Mouse (Mus musculus): ENCODE results near the gene Srp14. TPM values are rescaled to one million over a fixed set of nuclear protein-coding genes. Genes with fewer than 3 reads are reported as not detected.

Gene Srp14
- total RNA-seq, 2 experiments from 2014 or later, result 153 to 154 TPM

DNA sequence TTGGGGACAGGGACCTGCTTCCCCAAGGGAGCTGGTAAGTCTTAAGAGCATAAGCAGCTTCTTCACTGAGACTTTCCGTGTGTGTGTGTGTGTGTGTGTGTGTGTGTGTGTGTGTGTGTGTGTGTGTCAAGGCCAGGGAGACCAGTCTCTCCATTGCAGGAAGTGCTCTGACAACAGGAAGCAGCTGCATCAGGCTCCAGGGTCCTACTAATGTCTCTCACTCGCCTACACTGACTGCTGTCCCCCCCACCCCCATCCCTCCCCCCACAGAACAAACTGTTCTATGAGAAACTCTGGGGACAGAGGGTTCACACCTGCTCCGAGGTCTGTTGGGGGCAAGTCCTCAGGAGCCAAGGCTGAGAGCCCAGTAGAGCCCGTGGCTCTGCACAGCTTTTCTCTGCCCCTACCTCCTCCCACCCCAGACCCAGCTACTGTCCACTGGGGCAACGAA, 11.8 kb upstream of the Srp14 start:
- DNase-seq (ENCODE audit: low spot score in 2 of 2), result peak in 1 of 2 experiments; percentile 33
- intact Hi-C loops (cut with DNase I), result no loop called here

DNA sequence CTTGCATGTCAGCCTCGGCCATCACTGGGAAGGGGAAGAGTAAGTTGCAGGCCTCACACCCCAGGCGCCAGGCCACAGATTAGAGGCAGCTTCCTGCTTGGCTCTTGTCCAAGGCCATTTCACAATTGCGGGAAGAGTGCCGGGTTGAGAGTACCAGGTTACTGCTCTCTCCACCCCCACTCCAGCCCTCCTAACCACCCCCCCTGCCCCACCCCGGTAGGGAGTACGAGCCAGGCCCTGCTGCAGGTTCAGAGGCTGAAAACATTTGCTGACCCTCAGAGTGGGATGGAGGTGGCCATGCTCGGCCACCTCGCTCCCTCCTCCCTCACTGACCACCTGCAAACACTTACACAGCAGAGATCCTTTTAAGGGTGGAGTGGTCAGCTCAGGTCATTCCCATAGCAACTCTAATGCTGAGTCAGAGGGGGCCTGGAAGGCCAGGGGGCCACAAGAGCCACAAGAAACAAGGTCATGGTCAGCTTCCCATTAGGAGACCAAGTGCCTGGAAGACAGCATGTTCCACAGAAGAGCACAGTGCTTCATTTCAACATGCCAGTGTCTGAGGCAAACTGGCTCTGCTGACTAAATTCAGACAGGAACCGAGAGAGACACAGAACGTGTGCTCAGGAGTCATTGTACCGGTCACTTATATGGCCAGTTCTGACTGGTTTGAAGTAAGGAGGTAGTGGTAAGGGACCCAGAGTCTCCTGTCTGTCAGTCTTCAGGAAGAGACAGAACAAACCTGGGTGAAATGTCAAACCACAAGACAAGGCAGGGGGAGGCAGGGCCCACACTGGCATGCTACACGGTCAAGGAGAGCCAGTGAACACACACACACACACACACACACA, 11.0 kb upstream of the Srp14 start:
- intact Hi-C loops (cut with DNase I), result no loop called here
- DNase-seq (ENCODE audit: low spot score in 2 of 2), result no peak

DNA sequence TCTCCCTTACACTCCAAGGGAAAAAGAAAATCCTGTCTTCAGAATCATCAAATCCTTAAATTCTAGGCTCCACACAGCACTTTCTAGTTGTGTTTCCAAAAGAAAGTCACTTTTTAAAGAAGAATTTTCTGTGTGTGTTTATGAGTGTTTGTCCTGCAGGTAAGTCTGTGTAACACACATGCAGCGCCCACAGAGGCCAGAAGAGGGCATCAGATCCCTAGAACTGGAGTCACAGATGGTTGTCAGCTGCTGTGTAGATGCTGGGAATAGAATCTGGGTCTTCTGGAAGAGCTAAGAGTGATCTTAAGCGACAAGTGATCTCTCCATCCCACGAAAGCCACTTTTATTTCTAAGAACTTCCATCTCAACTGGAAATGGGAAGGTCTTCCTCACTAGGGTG, 8.3 kb upstream of the Srp14 start:
- no peak for DNase-seq (ENCODE audit: low spot score in 2 of 2)
- intact Hi-C loops (cut with DNase I), result loop anchor here (1.0 to 5.0 kb wide), 3 partner anchors 59 to 394 kb away; partner anchors contain the start of gene Bmf

DNA sequence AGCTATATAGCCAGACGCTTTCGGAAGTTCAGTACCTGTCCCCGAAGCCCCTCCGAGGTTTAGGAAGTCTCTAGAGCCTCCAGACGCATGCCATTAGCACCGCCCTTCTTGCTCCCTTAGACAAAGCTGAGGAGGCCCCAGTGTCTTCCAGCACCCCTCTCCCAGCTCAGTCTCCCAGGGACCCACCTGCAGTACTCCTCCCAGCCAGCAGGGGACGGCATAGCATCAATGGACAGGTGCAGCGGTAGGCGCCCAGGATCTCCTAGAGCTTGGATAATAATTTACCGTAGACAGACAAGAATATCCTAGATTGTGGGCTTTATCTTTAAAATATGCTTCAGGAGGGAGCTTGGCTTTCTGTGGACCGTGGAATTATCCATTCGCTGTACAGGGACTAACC, 7.4 kb upstream of the Srp14 start:
- intact Hi-C loops (cut with DNase I), result loop anchor here (1.0 to 5.0 kb wide), 3 partner anchors 60 to 395 kb away; partner anchors contain the start of gene Bmf
- peak; percentile 58 to 64 for DNase-seq (ENCODE audit: low spot score in 2 of 2)

DNA sequence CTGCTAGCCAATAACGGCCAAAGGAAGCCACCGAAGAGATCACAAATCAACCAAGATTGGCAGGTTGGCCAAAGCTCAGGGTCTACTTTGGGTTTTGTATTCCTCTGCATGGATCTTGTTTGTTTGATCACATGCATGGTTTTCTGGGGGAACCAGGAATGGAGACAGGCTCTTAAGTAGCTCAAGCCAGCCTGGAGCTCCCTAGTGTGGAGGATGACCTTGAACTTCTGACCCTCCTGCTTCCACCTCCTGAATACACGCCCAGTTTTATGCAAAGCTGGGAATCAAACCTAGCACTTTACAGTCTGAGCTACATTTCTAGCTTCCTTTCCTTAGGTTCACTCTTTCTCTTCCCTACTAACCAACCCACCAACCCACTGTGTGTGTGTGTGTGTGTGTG, 5.9 kb upstream of the Srp14 start:
- intact Hi-C loops (cut with DNase I), result loop anchor here (5.0 kb wide), 2 partner anchors 62 to 397 kb away; partner anchors contain the start of gene Bmf
- DNase-seq (ENCODE audit: low spot score in 2 of 2), result no peak

DNA sequence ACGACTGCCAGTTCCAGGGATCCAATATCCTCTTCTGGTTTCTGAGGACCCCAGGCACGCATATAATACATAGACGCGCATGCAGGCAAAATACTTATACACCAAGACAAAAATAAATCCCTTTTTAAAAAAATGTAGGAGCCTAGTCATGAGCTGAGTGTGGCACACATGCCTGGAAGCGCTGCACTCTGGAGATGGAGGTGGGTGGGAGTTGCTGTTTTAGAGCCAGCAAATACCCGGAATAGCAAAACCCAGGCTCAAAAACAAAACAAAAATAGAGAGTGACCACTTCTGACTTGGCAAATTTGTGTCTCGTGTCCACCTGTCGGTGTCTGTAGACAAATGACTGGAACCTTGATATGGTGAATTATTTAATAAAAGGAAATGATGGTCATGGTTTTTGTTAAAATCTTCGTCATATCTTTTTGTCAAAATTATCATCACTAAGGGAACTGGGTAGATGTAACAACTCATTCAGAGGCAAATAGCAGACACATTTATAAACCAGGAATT, 4.9 kb upstream of the Srp14 start:
- peak in 1 of 2 experiments; percentile 74 for DNase-seq (ENCODE audit: low spot score in 2 of 2)

DNA sequence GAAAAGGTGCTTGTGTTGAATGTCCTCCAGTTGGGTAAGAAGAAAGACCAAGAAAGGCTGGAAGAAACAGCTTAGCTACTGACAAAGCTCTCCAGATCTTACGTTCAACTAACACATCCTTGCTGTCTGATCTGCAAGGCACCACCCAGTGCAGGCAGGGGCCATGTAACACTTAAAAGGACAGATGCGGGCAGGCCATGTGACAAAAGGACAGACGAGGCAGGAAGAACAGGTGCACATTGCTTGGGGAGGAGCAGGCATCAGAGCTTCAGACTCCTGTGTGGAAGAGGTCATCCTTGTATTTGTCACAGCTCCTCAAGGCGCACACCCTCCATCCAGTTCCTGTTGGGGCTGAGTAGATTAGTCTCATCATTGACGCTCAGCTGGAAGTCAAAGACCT, 3.5 kb upstream of the Srp14 start:
- intact Hi-C loops (cut with DNase I), result no loop called here
- no peak for DNase-seq (ENCODE audit: low spot score in 2 of 2)

More for the DNA sequence above, 4.9 kb upstream of the Srp14 start:
- intact Hi-C loops (cut with DNase I), result no loop called here

DNA sequence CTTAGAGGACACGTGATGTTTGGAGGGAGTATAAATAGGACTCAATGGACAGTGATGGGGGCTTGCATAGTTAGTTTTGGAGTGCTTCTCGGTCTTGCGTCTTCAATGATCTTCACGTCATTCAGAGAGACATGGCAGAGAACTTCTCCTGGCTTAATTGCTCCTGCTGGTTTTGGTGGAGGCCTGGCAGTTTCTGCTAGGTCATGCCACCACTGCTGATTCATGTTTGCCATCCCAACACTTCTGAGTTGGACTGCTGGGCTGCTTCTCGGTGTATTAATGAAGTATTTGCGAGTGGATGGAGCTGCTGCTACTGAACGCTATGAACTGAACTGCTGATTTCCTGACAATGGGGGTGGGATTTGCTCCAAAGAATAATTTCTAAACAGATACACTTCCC, 1.4 kb upstream of the Srp14 start:
- no peak for DNase-seq (ENCODE audit: low spot score in 2 of 2)
- intact Hi-C loops (cut with DNase I), result no loop called here

DNA sequence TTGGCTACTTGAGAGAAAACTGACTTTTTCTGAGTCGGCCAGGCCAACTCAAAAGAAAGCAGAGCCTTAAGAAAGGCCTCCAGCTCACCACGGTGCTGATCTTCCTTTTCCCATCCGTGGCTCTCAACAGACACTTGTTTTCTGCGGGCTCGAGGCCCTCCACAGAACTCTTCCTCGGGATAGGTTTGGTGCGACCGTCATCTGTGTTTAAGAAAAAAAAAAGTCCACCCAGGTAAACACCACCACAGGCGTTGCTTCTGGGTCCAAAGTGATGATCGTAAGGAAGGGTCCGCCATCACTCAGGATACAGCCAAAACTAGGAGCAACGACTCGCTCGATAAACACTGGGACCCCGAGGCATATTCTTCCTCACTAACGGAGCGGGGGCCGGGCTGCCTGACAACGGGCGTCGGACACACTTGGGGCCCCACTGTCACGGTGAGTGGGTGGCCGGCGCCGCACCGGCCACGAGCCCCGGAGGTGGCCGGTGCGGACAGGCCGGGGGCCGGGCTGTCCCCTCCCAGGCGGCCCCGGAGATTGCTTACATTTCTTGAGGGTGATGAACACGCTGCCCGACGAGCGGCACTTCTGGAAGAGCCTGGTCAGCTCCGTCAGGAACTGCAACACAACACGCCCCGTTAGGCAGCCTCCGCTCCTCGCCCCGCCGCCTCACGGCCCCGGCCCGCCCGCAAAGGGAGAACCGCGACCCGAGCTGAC, 520 bp downstream of the Srp14 start:
- DNase-seq (ENCODE audit: low spot score in 2 of 2), result no peak
- intact Hi-C loops (cut with DNase I), result no loop called here

DNA sequence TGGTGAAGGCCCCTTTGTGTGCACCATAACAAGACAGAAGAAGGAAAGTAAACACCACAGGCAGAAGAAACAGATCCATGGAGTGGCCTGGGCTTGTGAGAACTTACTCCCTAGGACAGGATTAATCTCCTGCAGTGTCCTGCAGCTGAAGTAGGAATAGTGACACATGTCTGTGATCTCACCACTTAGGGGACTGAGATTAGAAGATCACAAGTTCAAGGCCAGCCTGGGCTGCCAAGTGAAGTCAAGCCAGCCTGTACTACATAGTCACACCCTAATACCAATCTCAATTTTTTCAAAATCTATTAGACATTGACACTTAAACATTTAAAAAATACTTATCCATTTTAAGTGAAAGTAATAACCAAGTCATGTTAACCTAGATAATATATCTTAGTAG, 11.2 kb downstream of the Srp14 start:
- intact Hi-C loops (cut with DNase I), result no loop called here
- no peak for DNase-seq (ENCODE audit: low spot score in 2 of 2)

DNA sequence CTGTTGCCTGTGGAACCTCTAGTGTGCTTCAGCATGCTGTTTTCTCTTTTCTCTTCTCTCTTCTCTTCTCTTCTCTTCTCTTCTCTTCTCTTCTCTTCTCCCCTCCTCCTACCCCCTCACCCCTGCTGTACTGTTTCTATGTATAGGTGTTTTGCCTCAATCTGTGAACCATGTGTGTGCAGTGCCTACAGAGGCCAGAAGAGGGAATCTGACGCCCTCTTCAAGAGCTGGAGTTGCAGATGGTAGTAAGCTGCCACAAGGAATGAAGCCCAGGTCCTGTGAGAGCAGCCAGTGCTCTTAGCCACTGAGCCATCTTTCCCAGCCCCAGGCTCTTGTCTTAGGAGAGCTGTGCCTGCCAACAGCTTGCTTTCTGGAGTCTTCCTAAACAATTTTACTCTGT, 12.9 kb downstream of the Srp14 start:
- intact Hi-C loops (cut with DNase I), result no loop called here

DNA sequence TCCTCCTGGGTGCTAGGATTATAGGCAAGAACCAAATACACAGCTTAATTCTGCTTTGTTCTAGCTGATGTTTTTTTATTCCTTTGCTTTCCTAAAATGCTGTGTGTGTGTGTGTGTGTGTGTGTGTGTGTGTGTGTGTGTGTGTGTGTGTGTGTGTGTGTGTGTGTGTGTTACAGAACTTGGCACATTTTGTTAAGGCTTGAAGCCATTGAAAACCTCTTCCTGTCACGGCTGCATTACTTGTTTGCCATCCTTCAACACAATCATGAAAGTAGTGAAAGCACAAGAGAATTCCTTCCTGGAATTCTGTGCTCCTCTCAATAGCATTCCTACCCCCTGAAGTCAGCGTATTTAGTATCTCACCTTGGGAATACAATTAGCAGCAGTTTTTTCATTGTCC, 13.6 kb downstream of the Srp14 start:
- intact Hi-C loops (cut with DNase I), result no loop called here
- DNase-seq (ENCODE audit: low spot score in 2 of 2), result no peak

More for the DNA sequence above, 12.9 kb downstream of the Srp14 start:
- no peak for DNase-seq (ENCODE audit: low spot score in 2 of 2)

DNA sequence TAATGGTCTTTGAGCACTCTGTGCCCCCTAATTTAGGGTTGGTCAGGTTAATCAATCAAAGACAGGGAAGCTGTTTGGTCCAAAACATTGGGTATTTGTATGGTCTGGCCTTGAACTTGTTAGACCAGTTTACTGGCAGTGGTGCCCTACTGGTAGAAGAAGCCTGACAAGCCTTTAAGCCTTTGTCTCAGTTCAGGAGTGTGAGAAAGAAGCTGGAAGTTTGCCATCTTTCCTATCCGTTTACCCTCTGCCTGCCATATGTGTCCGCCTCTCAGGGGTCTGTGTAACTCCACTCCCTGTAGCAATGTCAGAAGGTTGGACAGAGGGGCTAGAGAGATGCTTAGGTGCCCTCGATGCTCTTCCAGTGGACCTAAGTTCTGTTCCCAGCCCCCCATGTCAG, 15.1 kb downstream of the Srp14 start:
- DNase-seq (ENCODE audit: low spot score in 2 of 2), result no peak
- intact Hi-C loops (cut with DNase I), result no loop called here

DNA sequence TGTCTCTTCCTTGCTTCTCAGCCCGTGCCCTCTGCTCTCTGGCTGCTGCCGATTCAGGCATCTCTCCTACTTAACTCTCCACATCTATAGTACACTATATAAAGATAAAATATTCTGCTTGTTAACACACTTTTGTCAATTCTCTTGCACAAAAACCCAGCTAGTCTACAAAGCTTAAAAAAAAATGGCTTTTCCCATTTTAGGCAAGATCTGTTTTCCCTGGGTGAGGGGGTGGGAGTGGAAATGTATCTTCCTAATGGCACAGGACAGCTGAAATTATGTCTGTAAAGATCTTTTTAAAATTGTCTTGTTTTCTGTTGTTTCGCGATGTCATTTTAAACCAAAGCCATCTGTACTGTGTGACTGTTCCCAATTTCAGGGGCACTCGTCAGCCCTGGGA, 16.0 kb downstream of the Srp14 start:
- peak in 1 of 2 experiments; percentile 65 for DNase-seq (ENCODE audit: low spot score in 2 of 2)
- intact Hi-C loops (cut with DNase I), result no loop called here

DNA sequence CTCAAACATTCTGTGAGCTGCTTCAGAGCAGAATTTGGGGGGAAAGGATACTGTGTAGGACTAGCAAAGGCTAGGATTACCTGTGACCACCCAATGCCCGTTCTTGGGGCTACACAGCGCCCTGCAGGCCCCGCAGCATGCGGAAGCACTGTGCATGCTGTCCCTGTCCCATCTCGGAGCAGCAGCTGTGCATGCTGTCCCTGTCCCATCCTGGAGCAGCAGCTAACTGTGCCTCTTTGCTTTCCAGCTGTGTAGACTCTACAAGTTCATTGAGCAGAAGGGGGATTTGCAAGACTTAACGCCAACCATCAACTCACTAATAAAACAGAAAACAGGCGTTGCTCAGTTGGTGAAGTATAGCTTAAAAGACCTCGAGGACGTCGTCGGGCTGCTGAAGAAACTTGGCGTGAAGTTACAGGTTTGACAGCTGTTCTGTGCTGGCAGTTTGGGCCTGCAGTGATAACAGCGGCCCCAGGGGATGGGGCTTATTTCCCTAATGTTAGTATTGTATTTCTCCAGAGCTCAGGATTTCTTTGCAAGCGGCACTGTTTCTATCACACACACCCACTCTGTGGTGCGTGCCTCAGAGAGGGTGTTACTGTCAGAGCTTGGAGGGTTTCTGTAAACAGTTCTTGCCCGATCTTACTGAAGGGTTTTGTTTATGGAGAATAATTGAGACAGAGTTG, 17.9 kb downstream of the Srp14 start:
- no peak for DNase-seq (ENCODE audit: low spot score in 2 of 2)
- intact Hi-C loops (cut with DNase I), result no loop called here

DNA sequence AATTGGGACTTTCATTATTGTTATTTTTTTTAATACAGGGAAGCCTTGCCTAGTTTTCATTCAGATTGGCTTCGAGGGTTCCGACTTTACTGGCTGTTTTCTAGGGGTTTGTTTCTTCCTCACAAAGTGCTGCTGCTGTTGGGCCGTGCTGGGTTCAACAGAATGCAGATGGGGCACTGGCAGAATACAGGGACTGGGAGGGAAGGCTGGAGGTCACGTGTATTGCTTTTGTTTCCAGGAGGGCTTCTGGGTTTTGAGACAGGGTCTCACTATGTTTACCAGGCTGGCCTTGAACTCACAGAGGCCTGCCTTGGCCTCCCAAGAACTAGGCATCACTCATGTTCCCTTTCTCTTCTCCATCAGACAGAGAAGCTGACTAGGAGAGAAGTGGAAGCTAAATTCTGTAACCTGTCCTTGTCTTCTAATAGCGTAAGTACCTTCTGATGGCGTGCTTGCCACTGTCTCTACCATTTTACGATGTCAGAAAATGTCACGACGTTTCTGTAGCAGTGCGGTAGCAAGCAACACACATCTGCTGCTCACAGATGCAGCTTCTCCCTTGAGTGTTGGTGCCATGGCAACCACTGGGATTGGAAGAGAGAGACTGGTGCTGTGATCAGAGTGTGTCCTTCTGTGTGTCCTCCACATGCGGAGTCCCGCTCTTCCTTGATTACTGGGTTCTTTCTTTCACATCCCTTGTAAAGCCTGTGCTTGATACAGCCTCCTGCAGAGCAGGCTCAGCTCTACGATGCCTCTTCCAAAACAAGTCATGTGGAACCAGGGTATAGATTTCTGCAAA, 21.8 kb downstream of the Srp14 start:
- intact Hi-C loops (cut with DNase I), result no loop called here
- DNase-seq (ENCODE audit: low spot score in 2 of 2), result peak; percentile 61 to 71

DNA sequence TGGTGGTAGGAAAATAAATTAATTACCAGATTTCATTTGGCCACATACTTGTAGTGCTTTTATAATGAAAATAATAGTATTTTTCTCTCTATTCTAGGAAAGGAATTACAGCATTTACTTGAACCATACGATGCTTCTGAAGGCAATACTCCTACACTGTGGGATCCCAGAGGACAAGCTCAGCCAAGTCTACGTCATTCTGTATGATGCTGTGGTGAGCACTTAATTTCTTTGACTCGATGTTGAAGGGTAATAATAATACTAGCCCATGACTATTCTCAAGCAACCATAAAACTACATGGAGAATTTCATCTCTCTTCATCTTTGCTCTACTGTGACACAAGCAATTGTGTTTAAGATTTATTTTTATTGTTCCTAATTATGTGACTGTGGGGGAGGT, 22.5 kb downstream of the Srp14 start:
- intact Hi-C loops (cut with DNase I), result no loop called here
- no peak for DNase-seq (ENCODE audit: low spot score in 2 of 2)

DNA sequence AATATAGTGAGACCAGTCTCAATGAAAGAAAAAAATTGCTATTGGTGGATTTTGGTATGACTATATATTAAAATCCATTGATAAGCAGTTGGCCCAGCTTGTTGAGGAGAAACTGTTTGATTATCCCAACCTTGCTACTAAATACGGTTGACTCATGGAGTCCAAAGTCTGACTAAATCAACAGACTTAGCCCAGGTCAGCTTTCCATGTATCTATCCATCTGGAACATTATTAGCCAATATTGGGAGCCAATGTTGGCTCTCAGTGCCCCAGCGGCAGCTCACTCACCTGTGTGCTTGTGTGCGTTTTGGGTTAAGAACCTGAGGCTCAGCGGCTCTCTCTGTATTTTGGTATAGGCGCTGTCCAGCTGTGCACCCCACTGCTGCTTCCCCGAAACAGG, 28.5 kb downstream of the Srp14 start:
- DNase-seq (ENCODE audit: low spot score in 2 of 2), result no peak
- intact Hi-C loops (cut with DNase I), result no loop called here

DNA sequence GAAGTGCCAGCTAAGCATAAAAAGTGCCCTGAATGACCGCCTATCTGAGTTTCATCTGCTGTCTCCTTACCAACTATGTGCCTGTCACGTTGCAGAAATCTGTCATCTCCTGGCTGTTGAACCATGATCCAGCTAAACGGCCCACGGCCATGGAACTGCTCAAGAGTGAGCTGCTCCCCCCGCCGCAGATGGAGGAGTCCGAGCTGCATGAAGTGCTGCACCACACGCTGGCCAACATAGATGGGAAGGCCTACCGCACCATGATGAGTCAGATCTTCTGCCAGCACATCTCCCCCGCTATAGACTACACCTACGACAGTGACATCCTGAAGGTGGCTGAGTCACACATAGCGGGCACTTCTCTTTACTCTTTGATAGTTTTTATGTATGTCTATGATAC, 31.3 kb downstream of the Srp14 start:
- intact Hi-C loops (cut with DNase I), result no loop called here
- DNase-seq (ENCODE audit: low spot score in 2 of 2), result peak; percentile 42 to 94

Data from left cerebral cortex, postnatal 25 days (tissue).